8 mouse cellular contexts compared by ENCODE assay signal in the genomic region with DNA sequence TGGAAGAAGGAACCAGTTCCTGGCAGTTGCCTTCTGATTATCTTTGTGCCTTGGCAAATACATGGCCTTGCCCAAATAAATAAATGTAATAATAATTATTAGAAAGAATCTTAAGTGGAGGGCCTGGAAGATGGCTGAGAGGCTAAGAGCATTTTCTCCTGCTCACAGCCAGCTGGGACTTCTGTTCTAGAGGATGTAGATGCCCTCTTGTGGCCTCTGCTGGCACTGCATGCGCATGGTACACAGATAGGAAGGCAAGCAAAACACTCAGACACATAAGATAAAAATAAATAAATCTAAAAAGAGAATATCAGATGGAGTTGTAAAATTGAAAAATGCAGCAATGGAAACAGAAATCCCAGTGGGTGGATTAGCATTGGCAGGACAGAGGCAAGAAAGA. TPM values are rescaled to one million over a fixed set of nuclear protein-coding genes. Genes with fewer than 3 reads are reported as not detected.
DNase-seq lines count a peak whose midpoint lies in the region; ATAC-seq and TF ChIP-seq lines count a peak whose summit lies in the region.
"Had no signal": no experiment of that assay in that cellular context is flagged by ENCODE, and none has a peak within 500 bp of the region (broad histone marks: within the 10 kb centered on the region; RNA-seq: fewer than 3 reads in every experiment).

No protein-coding gene starts in this region.

- ATAC-seq in cerebellum, adult (ENCODE audit: insufficient number of reproducible peaks, low FRiP score, low TSS enrichment): peak; percentile 64; the same call in 1 of the 2 replicates
- ATAC-seq in forebrain, embryonic 15.5 days (replicated peaks): peak; percentile 83
- peak; percentile 68; the same call in 1 of the 2 replicates for ATAC-seq in hindbrain, embryonic 14.5 days (ENCODE audit: low FRiP score)
- 0 out of 2 replicates have a peak, but pooled peaks have one; percentile 77 for ATAC-seq in midbrain, embryonic 16.5 days

- TF ChIP-seq POLR2A in spleen, adult 2 months (IDR thresholded peaks at IDR 0.05; ENCODE audit: low read depth, low read length): no peak

- no peak overlapping the region for H3K27ac ChIP-seq in forebrain, embryonic 15.5 days (replicated peaks)
- no peak overlapping the region for H3K27ac ChIP-seq in hindbrain, embryonic 14.5 days
- H3K27ac ChIP-seq in midbrain, embryonic 16.5 days (ENCODE audit: low read length): no peak overlapping the region
- no peak overlapping the region for H3K27ac ChIP-seq in spleen, adult 2 months (ENCODE audit: insufficient read depth, low read length)

- no peaks in the 10 kb centered on the region for H3K4me1 ChIP-seq in forebrain, embryonic 15.5 days
- no peaks in the 10 kb centered on the region for H3K4me1 ChIP-seq in hindbrain, embryonic 14.5 days (replicated peaks; ENCODE audit: control insufficient read depth, insufficient read depth, low read length)
- H3K4me1 ChIP-seq in midbrain, embryonic 16.5 days (ENCODE audit: control insufficient read depth, insufficient read depth, low read length): no peaks in the 10 kb centered on the region
- no peaks in the 10 kb centered on the region for H3K4me1 ChIP-seq in spleen, adult 2 months (ENCODE audit: control insufficient read depth, insufficient read depth, insufficient read length)

- peaks cover 9% of the 10 kb centered on the region; the same call in 1 of the 2 replicates for H3K36me3 ChIP-seq in forebrain, embryonic 15.5 days
- H3K36me3 ChIP-seq in hindbrain, embryonic 14.5 days (replicated peaks; ENCODE audit: control insufficient read depth, insufficient read depth): peaks cover 39% of the 10 kb centered on the region
- no peaks in the 10 kb centered on the region for H3K36me3 ChIP-seq in midbrain, embryonic 16.5 days (ENCODE audit: control insufficient read depth, insufficient read depth, low read length)
- peaks cover 4% of the 10 kb centered on the region; the same call in 1 of the 2 replicates for H3K36me3 ChIP-seq in spleen, adult 2 months (ENCODE audit: control insufficient read depth, insufficient read depth, low read length)

- H3K27me3 ChIP-seq in forebrain, embryonic 15.5 days: no peaks in the 10 kb centered on the region
- H3K27me3 ChIP-seq in hindbrain, embryonic 14.5 days (ENCODE audit: control insufficient read depth, insufficient read depth, low read length): no peaks in the 10 kb centered on the region
- no peaks in the 10 kb centered on the region for H3K27me3 ChIP-seq in midbrain, embryonic 16.5 days (ENCODE audit: control insufficient read depth, insufficient read depth, low read depth, low read length)
- no peaks in the 10 kb centered on the region for H3K27me3 ChIP-seq in spleen, adult 2 months (ENCODE audit: control insufficient read depth, insufficient read depth, low read length)

- no peaks in the 10 kb centered on the region for H3K9me3 ChIP-seq in forebrain, embryonic 15.5 days
- H3K9me3 ChIP-seq in hindbrain, embryonic 14.5 days (ENCODE audit: control insufficient read depth, low read length): no peaks in the 10 kb centered on the region
- H3K9me3 ChIP-seq in midbrain, embryonic 16.5 days (replicated peaks; ENCODE audit: control insufficient read depth, low read length, poor library complexity, severe bottlenecking): no peaks in the 10 kb centered on the region

- no peak overlapping the region for H3K4me2 ChIP-seq in forebrain, embryonic 15.5 days (replicated peaks)
- no peak overlapping the region for H3K4me2 ChIP-seq in hindbrain, embryonic 14.5 days (replicated peaks)
- no peak overlapping the region for H3K4me2 ChIP-seq in midbrain, embryonic 16.5 days (ENCODE audit: low read length)

- peak; percentile 81; the same call in 1 of the 2 replicates for TF ChIP-seq CTCF in spleen, adult 2 months (IDR thresholded peaks at IDR 0.05; ENCODE audit: extremely low read depth, insufficient read depth, insufficient read length, insufficient replicate concordance)

- H3K9ac ChIP-seq in forebrain, embryonic 15.5 days (replicated peaks): no peak overlapping the region
- no peak overlapping the region for H3K9ac ChIP-seq in hindbrain, embryonic 14.5 days
- H3K9ac ChIP-seq in midbrain, embryonic 16.5 days (ENCODE audit: low read depth, low read length): no peak overlapping the region

- peak; percentile 77 for DNase-seq in R1 (ENCODE audit: low read depth, low spot score)
- peak; percentile 94 for DNase-seq in hindbrain, embryonic 14.5 days (ENCODE audit: low spot score)
- DNase-seq in left cerebral cortex, adult 9 months (ENCODE audit: low spot score in 2 of 2): peak; percentile 66 to 97
- DNase-seq in spleen, adult 2 months (ENCODE audit: low read depth in 1 of 2, low spot score in 2 of 2): peak; percentile 29 to 72

- 5% methylated on average over 1 of the region's 1 CpGs for WGBS in forebrain, embryonic 15.5 days
- WGBS in hindbrain, embryonic 14.5 days: 0% methylated on average over 1 of the region's 1 CpGs
- WGBS in midbrain, embryonic 16.5 days: 9% methylated on average over 1 of the region's 1 CpGs
- 22% methylated on average over 1 of the region's 1 CpGs for WGBS in spleen, adult 2 months

- no peak overlapping the region for H3K4me3 ChIP-seq in forebrain, embryonic 15.5 days
- H3K4me3 ChIP-seq in hindbrain, embryonic 14.5 days (replicated peaks; ENCODE audit: low read length): no peak overlapping the region
- no peak overlapping the region for H3K4me3 ChIP-seq in midbrain, embryonic 16.5 days (ENCODE audit: low read depth, low read length)
- no peak overlapping the region for H3K4me3 ChIP-seq in spleen, adult 2 months (ENCODE audit: extremely low read depth, insufficient read depth, insufficient read length)
- H3K4me3 ChIP-seq: myocyte had no signal

RNA-seq across cellular contexts. Expression of gene Atrn, which starts 44.3 kb away (rescaled TPM):
- 10.7 and 12.2 TPM in 2 replicates for polyA plus RNA-seq in forebrain, embryonic 15.5 days (2015; fragmentation: Nextera tagmentation; extraction: Ambion mirVana)
- polyA plus RNA-seq in hindbrain, embryonic 14.5 days (2014; fragmentation: Nextera tagmentation; extraction: Ambion mirVana): 22.7 and 22.9 TPM in 2 replicates
- 15.0 TPM in 2 replicates for polyA plus RNA-seq in midbrain, embryonic 16.5 days (2015; fragmentation: Nextera tagmentation; extraction: Ambion mirVana)
- 4.7 and 5.3 TPM in 2 replicates for polyA plus RNA-seq in spleen, adult 2 months (2012; rRNA removed)

RNA-seq across cellular contexts. Expression of gene 4930402H24Rik, which starts 44.3 kb away (rescaled TPM):
- 96.7 and 97.8 TPM in 2 replicates for polyA plus RNA-seq in forebrain, embryonic 15.5 days (2015; fragmentation: Nextera tagmentation; extraction: Ambion mirVana)
- 92.5 and 99.6 TPM in 2 replicates for polyA plus RNA-seq in hindbrain, embryonic 14.5 days (2014; fragmentation: Nextera tagmentation; extraction: Ambion mirVana)
- polyA plus RNA-seq in midbrain, embryonic 16.5 days (2015; fragmentation: Nextera tagmentation; extraction: Ambion mirVana): 98.1 and 108 TPM in 2 replicates
- 12.1 and 12.7 TPM in 2 replicates for polyA plus RNA-seq in spleen, adult 2 months (2012; rRNA removed)
